Mouse (Mus musculus) adipocyte (in vitro differentiated cells): ENCODE measurements at regions not wholly inside any gene's neighbourhood (a gene's known extent, or its start where the extent isn't known, plus 50 kb on each side); places are given as distances from the start of the nearest gene placed in this dataset.
A peak's percentile ranks its signal among the peaks of the same experiment; 100 is the strongest.

Experiments
- DNase-seq: peaks from one replicate; pipeline ENCODE4 v3.0.0-alpha.2; 2016; ENCODE audit warnings: low spot score

- DNase-seq, result no peak
Observed at GRCm38 (mm10) chr13:110990677-110991076, 264.1 kb upstream of the Actbl2 start.

GRCm38 (mm10) chr13:110991121-110991520, 263.7 kb upstream of the Actbl2 start:
- no peak for DNase-seq

DNA sequence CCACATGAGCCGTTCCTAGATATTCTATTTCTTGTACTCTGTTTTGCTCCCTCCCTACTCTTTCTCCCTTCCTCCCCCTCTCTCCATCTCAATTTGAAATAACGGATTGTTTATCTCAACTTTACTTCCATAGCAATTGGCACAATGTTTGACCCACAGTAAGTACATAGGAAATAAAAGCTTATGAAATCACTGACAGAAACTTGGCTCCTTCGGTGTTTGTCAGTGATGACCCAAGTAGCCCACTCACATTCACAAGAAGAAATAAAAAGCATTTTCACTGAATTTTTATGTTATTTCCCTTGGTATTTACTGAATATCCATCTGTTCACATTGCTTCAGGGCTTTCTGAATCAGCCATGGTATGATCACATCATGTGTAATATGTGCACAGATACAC, 260.2 kb upstream of the Actbl2 start:
- DNase-seq, result peak; percentile 69

- DNase-seq, result no peak
Observed at GRCm38 (mm10) chr13:111002670-111003069, 252.1 kb upstream of the Actbl2 start.

- DNase-seq, result no peak
Observed at GRCm38 (mm10) chr13:111014142-111014541, 240.7 kb upstream of the Actbl2 start.

GRCm38 (mm10) chr13:111030111-111030510, 224.7 kb upstream of the Actbl2 start:
- DNase-seq, result no peak

DNA sequence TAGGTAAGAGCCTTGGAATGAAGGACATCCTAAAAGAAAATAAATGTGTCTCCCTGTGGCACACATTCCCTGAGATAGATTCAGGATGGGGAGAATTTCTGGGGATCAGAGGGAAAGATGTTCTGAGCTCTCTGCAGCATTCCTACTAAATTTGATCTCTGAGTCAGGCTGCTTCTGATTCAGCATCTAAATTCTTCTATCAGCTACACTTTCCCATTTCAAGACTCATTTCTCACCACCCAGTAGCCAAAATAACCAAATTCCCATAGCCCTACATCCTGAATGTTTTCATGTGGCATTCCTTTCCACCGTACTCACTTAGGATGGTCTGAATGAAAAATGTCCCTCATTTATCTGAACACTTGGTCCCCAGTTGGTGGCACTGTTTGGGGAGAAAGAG, 223.2 kb upstream of the Actbl2 start:
- no peak for DNase-seq

GRCm38 (mm10) chr13:111043637-111044036, 211.2 kb upstream of the Actbl2 start:
- DNase-seq, result no peak

- no peak for DNase-seq
Observed at GRCm38 (mm10) chr13:111044328-111045002, 210.3 kb upstream of the Actbl2 start.

- DNase-seq, result no peak
Observed at GRCm38 (mm10) chr13:111050097-111050496, 204.7 kb upstream of the Actbl2 start.

DNA sequence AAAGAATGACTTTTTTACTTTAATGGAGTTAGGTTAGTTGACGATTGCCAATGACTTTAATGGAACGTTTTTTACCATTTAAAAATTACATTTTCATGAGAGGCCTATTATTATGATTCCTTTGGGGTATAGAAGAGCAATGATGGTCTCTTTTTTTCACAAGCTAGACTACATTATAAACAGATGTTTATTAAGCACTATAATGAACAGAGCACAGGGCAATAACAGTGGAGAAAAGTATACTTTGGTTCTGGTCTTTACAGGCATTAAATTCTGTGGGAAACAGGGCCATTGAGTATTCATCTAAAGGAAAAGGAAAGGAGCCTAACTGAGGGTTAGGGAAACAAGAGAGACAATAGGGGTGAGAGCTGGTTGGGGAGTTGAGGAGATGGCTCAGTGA, 199.0 kb upstream of the Actbl2 start:
- DNase-seq, result no peak

DNA sequence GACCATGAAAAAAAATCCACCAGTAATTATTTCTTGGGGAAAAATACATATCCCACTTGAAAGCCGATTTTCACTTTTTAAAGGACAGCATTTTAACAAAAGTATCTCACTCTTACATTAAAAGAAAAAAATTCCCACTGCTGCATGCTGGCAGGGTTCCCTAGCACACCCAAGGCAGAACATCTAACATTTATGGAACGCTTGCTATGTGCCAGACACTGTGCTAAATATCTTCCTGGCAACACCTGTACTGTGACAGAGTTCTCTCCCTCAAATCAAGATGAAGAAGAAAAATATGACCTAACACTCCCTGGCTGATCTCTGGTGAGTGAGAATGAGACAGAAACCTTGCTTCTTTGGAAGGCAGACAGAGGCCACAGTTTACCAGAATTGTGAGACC, 167.1 kb upstream of the Actbl2 start:
- DNase-seq, result no peak

GRCm38 (mm10) chr13:111096071-111096470, 158.7 kb upstream of the Actbl2 start:
- no peak for DNase-seq

GRCm38 (mm10) chr13:111097336-111097735, 157.5 kb upstream of the Actbl2 start:
- DNase-seq, result no peak

DNA sequence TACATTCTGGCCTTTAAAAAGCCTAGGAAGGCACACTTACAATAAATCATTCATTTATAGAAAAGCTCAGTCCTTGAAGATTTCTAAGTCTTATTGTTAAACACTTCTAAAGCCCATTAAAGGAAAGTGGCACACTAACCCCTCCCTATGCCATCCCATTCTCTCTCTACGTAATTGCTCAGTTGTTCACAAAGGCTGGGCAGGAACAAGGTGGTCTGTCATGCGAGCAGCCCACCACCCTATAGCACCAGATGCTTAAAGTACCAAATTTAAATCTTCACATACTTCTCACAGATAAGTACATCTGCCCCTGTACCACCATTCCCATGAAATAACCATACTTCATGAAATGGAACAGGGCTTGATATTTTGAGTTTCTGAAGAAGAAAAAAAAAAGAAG, 156.1 kb upstream of the Actbl2 start:
- DNase-seq, result no peak

DNA sequence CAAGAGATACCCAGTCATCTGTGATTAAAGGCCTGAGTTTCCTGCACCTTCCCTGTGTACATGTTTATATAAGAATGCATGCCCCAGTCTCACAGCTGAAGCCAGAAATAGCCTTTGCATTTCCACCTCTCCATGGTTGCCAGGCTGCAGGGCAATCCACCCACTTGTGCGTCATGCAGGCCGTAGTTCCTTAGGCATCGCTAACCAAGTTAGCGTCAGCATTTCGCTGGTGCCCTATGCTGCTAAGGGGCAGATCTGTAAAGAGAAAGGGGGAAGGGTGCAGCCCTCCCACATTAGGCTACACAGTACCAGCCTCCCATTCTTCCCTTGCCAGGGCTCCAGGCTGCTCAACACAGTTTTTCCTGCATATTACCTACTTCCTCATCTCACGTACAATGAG, 155.6 kb upstream of the Actbl2 start:
- no peak for DNase-seq

- DNase-seq, result no peak
Observed at GRCm38 (mm10) chr13:111100448-111100847, 154.4 kb upstream of the Actbl2 start.

DNA sequence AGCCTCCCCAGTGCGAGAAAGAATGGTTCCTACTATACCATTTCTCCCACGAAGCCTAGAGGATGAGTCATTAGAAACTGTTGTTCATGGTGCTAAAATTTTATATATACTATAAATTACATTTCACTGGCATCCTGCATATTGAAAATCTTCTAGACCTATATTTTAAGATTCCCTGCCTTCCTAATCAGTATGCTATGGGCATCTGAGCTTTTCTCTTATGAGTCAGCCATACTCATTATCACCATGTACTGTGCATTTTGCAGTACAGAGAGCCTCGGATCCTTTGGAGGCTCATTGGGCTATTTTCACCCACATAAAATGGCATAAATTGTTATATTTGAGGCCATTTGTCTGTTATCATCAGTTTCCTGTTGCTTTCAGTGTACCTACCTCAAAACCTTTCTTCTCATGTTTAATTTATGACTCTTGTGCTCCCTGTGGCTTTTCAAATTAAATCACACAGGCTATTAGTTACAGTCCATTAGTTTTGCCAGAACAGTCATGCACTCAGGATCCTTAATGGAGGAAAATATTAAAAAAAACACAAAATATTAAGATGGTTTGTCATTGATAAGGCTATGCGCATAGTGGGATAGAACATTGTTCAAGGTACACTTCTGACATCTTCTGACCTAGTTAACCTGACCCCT, 150.1 kb upstream of the Actbl2 start:
- no peak for DNase-seq

DNA sequence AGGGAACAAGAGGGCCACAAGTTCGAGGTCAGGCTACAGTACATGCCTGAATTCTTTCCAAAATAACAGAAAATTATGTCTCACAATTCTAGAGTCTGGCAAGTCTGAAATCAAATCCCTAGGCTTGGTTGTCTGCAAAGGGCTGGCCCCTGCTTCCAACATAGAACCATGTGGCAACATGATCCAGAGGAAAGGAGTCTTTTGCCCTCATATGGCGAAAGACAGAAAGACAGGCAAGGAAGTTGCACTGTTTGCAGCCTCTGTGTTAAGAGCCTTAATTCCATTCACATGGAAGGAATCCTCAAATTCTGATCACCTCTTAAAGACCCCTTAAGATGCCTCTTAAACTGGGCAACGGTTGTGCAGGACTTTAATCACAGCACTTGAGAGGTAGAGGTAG, 123.7 kb upstream of the Actbl2 start:
- DNase-seq, result peak; percentile 11

DNA sequence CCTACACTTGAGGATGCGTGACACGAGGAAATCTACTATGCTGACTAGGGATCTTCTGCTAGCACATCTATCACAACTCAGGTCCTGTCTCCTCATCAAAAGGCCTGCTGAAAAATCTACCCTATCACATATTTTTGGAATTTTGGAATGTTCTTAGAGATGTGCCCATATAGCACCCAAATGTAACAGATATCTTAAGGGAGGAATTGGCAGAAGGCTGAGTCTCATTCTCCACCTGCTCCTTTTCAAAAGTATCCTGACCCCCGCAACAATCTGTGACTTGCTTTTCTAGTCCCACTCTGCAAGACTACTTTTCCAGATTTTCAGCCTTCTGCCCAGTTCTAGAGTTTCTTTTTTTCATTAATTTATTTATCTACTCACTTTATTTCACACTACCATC, 118.4 kb upstream of the Actbl2 start:
- DNase-seq, result no peak

- DNase-seq, result no peak
Observed at GRCm38 (mm10) chr13:111142757-111143420, 111.9 kb upstream of the Actbl2 start.

GRCm38 (mm10) chr13:111144721-111145120, 110.1 kb upstream of the Actbl2 start:
- DNase-seq, result no peak

DNA sequence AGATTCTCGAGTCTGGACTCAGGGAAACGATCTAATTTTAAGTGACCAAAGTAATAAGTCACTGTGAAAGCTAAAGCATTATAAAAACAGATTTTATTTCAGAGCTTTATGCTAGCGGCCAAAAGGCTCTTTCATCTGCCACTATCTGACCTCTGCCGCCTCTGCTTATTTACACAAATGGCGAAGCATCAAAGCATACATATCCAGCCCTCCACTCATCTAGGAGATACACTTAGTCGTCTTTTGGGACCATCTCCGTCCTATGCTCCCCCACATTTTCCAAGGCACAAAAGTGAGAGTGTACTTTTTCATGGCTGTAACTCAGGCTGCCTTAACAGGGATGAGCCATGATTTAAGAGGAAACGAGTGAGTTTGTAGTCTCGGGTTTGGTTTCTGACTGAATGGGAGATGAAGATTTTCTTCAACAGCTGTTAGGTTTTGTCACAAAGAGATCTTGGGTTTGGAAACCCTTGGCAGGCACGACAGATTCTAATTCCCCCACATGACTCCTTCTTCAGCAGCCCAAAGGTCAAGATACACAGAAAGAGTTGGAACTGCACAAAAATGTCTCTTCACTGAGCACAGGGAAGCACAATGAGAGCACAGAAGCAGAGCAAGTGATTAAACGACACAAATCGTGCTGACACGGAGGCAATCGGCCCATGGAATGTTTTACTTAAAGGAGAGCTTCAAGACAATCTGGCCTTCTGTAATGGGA, 96.7 kb upstream of the Actbl2 start:
- peak; percentile 61 for DNase-seq
